Comparison of ENCODE assay signal across 8 mouse cellular contexts in the genomic region with DNA sequence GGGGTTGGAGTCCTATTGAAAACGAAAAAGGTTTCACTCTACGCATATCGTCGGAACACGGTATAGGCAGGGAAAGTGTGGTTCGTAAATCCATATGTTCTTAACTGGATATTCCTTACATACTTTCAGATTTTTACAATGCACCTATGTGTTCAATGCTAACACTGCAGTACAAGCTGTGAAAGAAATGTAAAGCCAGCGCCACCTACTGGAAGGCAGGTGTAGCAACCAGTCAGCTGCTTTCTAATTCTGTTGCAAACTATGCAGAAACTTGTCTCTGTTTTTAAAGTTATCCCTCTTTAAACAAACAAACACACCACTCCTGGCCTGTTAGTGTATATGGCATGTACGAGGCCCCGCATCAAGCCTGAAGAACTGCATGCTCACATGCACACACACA. TPM values are rescaled to one million over a fixed set of nuclear protein-coding genes. Genes with fewer than 3 reads are reported as not detected.
DNase-seq lines count a peak whose midpoint lies in the region; ATAC-seq and TF ChIP-seq lines count a peak whose summit lies in the region.

No protein-coding gene starts in this region.

- no peaks in the 10 kb centered on the region for H3K9me3 ChIP-seq in embryonic facial prominence, embryonic 10.5 days
- no peaks in the 10 kb centered on the region for H3K9me3 ChIP-seq in midbrain, postnatal 0 days (ENCODE audit: low read length)

- peaks cover 3% of the 10 kb centered on the region; the same call in 1 of the 2 replicates for H3K36me3 ChIP-seq in embryonic facial prominence, embryonic 10.5 days (replicated peaks)
- H3K36me3 ChIP-seq in midbrain, postnatal 0 days (ENCODE audit: insufficient read depth, low read length), result no peaks in the 10 kb centered on the region

- no peak overlapping the region for H3K4me3 ChIP-seq in embryonic facial prominence, embryonic 10.5 days
- H3K4me3 ChIP-seq in midbrain, postnatal 0 days (ENCODE audit: low read depth, low read length), result no peak overlapping the region

- H3K27ac ChIP-seq in embryonic facial prominence, embryonic 10.5 days (replicated peaks), result no peak overlapping the region; the same call in 1 of the 2 replicates
- H3K27ac ChIP-seq in midbrain, postnatal 0 days (ENCODE audit: low read depth, low read length), result no peak overlapping the region

- peak; percentile 98 for TF ChIP-seq CTCF in midbrain, postnatal 0 days (IDR thresholded peaks at IDR 0.05)

- H3K9ac ChIP-seq in midbrain, postnatal 0 days (replicated peaks; ENCODE audit: low read length, poor library complexity, severe bottlenecking), result no peak overlapping the region

- ATAC-seq in activated CD4-positive, CD25-positive, alpha-beta regulatory T cell, adult 4 months, result peak; percentile 73
- peak; percentile 75 for ATAC-seq in inflammation-experienced regulatory T-cells, adult 6 months
- no peak for ATAC-seq in midbrain, postnatal 0 days (ENCODE audit: low FRiP score)

- 27% methylated on average over 9 of the region's 9 CpGs for WGBS in embryonic facial prominence, embryonic 10.5 days
- WGBS in midbrain, postnatal 0 days, result 34% methylated on average over 9 of the region's 9 CpGs

- H3K4me1 ChIP-seq in embryonic facial prominence, embryonic 10.5 days, result peaks cover 9% of the 10 kb centered on the region
- H3K4me1 ChIP-seq in midbrain, postnatal 0 days (ENCODE audit: insufficient read depth, low read length), result no peaks in the 10 kb centered on the region

- H3K27me3 ChIP-seq in embryonic facial prominence, embryonic 10.5 days (replicated peaks; ENCODE audit: low read depth, poor library complexity, severe bottlenecking), result no peaks in the 10 kb centered on the region
- no peaks in the 10 kb centered on the region for H3K27me3 ChIP-seq in midbrain, postnatal 0 days (ENCODE audit: insufficient read depth, low read length)

- intact Hi-C loops in left cerebral cortex, postnatal 10 days (cut with DNase I), result loop anchor here (5.0 to 10.0 kb wide), 3 partner anchors 160 to 617 kb away; no protein-coding TSS in a partner anchor

- H3K4me2 ChIP-seq in midbrain, postnatal 0 days (ENCODE audit: low read depth, low read length, poor library complexity, severe bottlenecking), result no peak overlapping the region

- DNase-seq in ovary, postnatal 36 days (ENCODE audit: low spot score), result peak; percentile 44
- DNase-seq in ovary, postnatal 10 days (ENCODE audit: low spot score), result no peak
- DNase-seq in embryonic facial prominence, embryonic 10.5 days (ENCODE audit: low spot score), result peak; percentile 75
- DNase-seq in left cerebral cortex, postnatal 10 days (ENCODE audit: extremely low spot score in 1 of 2, low spot score in 2 of 2), result peak; percentile 72 to 73
- peak; percentile 75 for DNase-seq in midbrain, postnatal 0 days (ENCODE audit: low spot score)
- peak; percentile 78 for DNase-seq in thymus, postnatal 4 days

RNA-seq across cellular contexts. Expression of a gene that starts 34.5 kb away (rescaled TPM):
- under 1 TPM; 0.38 to 0.66 TPM for polyA plus RNA-seq in activated CD4-positive, CD25-positive, alpha-beta regulatory T cell, adult 4 months (2017; shearing (Covaris generic))
- polyA plus RNA-seq in embryonic facial prominence, embryonic 10.5 days (2016; fragmentation: Nextera tagmentation; extraction: Ambion mirVana), result 3.4 and 3.6 TPM in 2 replicates
- polyA plus RNA-seq in inflammation-experienced regulatory T-cells, adult 6 months (2017; shearing (Covaris generic)), result under 1 TPM in 2 of 3 experiments, not detected in 1; 0.17 to 0.48 TPM
- 1 to 10 TPM; 4.2 to 4.3 TPM for total RNA-seq in left cerebral cortex, postnatal 10 days (2021)
- total RNA-seq in midbrain, postnatal 0 days (2014; rRNA removed), result 5.6 and 10.2 TPM in 2 replicates
- 0.72 and 1.0 TPM in 2 replicates for polyA plus RNA-seq in midbrain, postnatal 0 days (2015; fragmentation: Nextera tagmentation; extraction: Ambion mirVana)
